In the genomic region with DNA sequence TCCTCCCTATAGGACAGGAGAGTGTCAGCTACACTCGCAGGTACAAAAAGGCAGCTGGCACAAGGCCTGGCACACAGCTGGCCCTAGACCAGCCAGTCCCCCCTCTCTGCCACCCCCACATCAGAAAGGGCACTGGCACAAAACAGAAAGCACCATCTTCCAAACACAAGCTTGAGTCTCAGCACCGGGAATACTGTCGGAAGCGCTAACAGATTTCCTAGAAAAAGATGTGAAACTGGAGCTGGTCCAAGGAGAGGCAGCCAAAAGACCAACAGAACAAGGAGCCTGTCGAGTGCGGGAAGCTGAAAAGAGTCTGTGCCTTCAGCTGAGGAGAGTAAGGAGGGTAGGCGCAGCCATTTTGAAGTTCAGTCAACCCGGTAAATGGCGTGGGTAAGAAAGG, we compare ENCODE assay signal across 11 mouse cellular contexts. TPM values are rescaled to one million over a fixed set of nuclear protein-coding genes. Genes with fewer than 3 reads are reported as not detected.
DNase-seq lines count a peak whose midpoint lies in the region; ATAC-seq and TF ChIP-seq lines count a peak whose summit lies in the region.
"Had no signal": no experiment of that assay in that cellular context is flagged by ENCODE, and none has a peak within 500 bp of the region (broad histone marks: within the 10 kb centered on the region; RNA-seq: fewer than 3 reads in every experiment).

No protein-coding gene starts in this region.

- peak; percentile 77 for ATAC-seq in forebrain, embryonic 16.5 days

- H3K4me3 ChIP-seq in forebrain, embryonic 16.5 days (replicated peaks; ENCODE audit: low read length), result no peak overlapping the region
- no peak overlapping the region for H3K4me3 ChIP-seq in heart, adult 2 months
- H3K4me3 ChIP-seq: erythroblast, embryonic 14.5 days had no signal

- no peak for TF ChIP-seq POLR2A in heart, adult 2 months (IDR thresholded peaks at IDR 0.05; ENCODE audit: insufficient read depth, low read depth, low read length)

- peaks cover 13% of the 10 kb centered on the region for H3K4me1 ChIP-seq in forebrain, embryonic 16.5 days (replicated peaks; ENCODE audit: control insufficient read depth, insufficient read depth, low read length)
- 0 out of 2 replicates have a peak, but pooled peaks cover 2% of the 10 kb centered on the region for H3K4me1 ChIP-seq in heart, adult 2 months (ENCODE audit: control insufficient read depth, insufficient read depth, low read length)

- no peaks in the 10 kb centered on the region for H3K79me2 ChIP-seq in heart, adult 2 months (replicated peaks; ENCODE audit: control insufficient read depth, insufficient read depth, low read length)

- no peaks in the 10 kb centered on the region for H3K36me3 ChIP-seq in forebrain, embryonic 16.5 days (ENCODE audit: control insufficient read depth, insufficient read depth)
- no peaks in the 10 kb centered on the region for H3K36me3 ChIP-seq in heart, adult 2 months (ENCODE audit: control insufficient read depth, insufficient read depth, low read length)

- no peak overlapping the region for H3K9ac ChIP-seq in forebrain, embryonic 16.5 days (replicated peaks; ENCODE audit: low read depth, low read length)
- no peak overlapping the region for H3K9ac ChIP-seq in heart, adult 2 months (ENCODE audit: low read depth, low read length)

- no peak overlapping the region for H3K4me2 ChIP-seq in forebrain, embryonic 16.5 days (ENCODE audit: low read length)

- intact Hi-C loops in heart, postnatal 36 days (cut with DNase I), result no loop called here
- intact Hi-C loops in heart, adult 2 months (cut with DNase I), result no loop called here

- peak; percentile 32 for DNase-seq in heart, postnatal 4 days
- no peak for DNase-seq in heart, postnatal 36 days
- peak; percentile 87 for DNase-seq in brain, adult 2 months (ENCODE audit: low read depth, low spot score)
- DNase-seq in layer of hippocampus, postnatal 14 days (ENCODE audit: low spot score in 2 of 2), result peak; percentile 22 to 57
- DNase-seq in Muller cell, postnatal 12 days (ENCODE audit: inconsistent ontology term), result no peak
- no peak for DNase-seq in embryo, embryonic 10.5 days (ENCODE audit: low spot score)
- no peak for DNase-seq in heart, adult 2 months
- DNase-seq: adrenal gland, adult 8-10 months had no signal

- no peaks in the 10 kb centered on the region for H3K27me3 ChIP-seq in forebrain, embryonic 16.5 days (replicated peaks; ENCODE audit: control insufficient read depth, insufficient read depth, low read length)
- H3K27me3 ChIP-seq in heart, adult 2 months (ENCODE audit: control insufficient read depth, insufficient read depth, low read length), result no peaks in the 10 kb centered on the region
- H3K27me3 ChIP-seq: CH12.LX had no signal

- 42% methylated on average over 9 of the region's 9 CpGs for WGBS in forebrain, embryonic 16.5 days
- WGBS in heart, adult 2 months, result 46% methylated on average over 9 of the region's 9 CpGs

- no peak for TF ChIP-seq CTCF in heart, adult 2 months (IDR thresholded peaks at IDR 0.05)

- TF ChIP-seq EP300 in heart, adult 2 months (IDR thresholded peaks at IDR 0.05; ENCODE audit: insufficient read depth, low read depth, low read length), result no peak

- H3K27ac ChIP-seq in forebrain, embryonic 16.5 days (ENCODE audit: low read length), result peak overlapping the region; percentile 68
- H3K27ac ChIP-seq in heart, adult 2 months, result no peak overlapping the region

- H3K9me3 ChIP-seq in forebrain, embryonic 16.5 days (ENCODE audit: control insufficient read depth, low read length), result no peaks in the 10 kb centered on the region

RNA-seq across cellular contexts. Expression of gene Cep164, which starts 13.4 kb away (rescaled TPM):
- total RNA-seq in heart, postnatal 4 days (2021), result 10 to 100 TPM; 13.9 to 15.7 TPM
- 1 to 10 TPM; 6.8 to 7.6 TPM for total RNA-seq in heart, postnatal 36 days (2021)
- polyA plus RNA-seq in forebrain, embryonic 16.5 days (2015; fragmentation: Nextera tagmentation; extraction: Ambion mirVana), result 11.6 and 17.9 TPM in 2 replicates
- total RNA-seq in layer of hippocampus, postnatal 14 days (2021), result 10 to 100 TPM; 15.5 to 15.8 TPM
- total RNA-seq in heart, adult 2 months (2021), result 1 to 10 TPM; 6.0 to 6.2 TPM
- polyA plus RNA-seq in heart, adult 2 months (2012; rRNA removed), result 6.0 and 7.4 TPM in 2 replicates

RNA-seq across cellular contexts. Expression of gene Bace1, which starts 23.3 kb away (rescaled TPM):
- total RNA-seq in heart, postnatal 4 days (2021), result 10 to 100 TPM; 38.3 to 41.3 TPM
- 10 to 100 TPM; 27.8 to 32.0 TPM for total RNA-seq in heart, postnatal 36 days (2021)
- polyA plus RNA-seq in forebrain, embryonic 16.5 days (2015; fragmentation: Nextera tagmentation; extraction: Ambion mirVana), result 46.9 and 51.7 TPM in 2 replicates
- 100 to 1,000 TPM in 1 of 2 experiments, 10 to 100 TPM in 1; 96.6 to 101 TPM for total RNA-seq in layer of hippocampus, postnatal 14 days (2021)
- 10 to 100 TPM; 29.5 to 30.6 TPM for total RNA-seq in heart, adult 2 months (2021)
- 22.7 and 25.3 TPM in 2 replicates for polyA plus RNA-seq in heart, adult 2 months (2012; rRNA removed)

Comparison
In these comparisons a context has a peak if more than half of its experiments do, and no peak if none do; other contexts are left out.
1. DNase-seq: peak in heart, postnatal 4 days (single experiment), brain, adult 2 months (single experiment) and layer of hippocampus, postnatal 14 days (2 of 2); none in heart, postnatal 36 days (0 of 2), Muller cell, postnatal 12 days (single experiment), embryo, embryonic 10.5 days (single experiment) and heart, adult 2 months (0 of 2).